Comparison of ENCODE assay signal across 8 mouse cellular contexts in the genomic region with DNA sequence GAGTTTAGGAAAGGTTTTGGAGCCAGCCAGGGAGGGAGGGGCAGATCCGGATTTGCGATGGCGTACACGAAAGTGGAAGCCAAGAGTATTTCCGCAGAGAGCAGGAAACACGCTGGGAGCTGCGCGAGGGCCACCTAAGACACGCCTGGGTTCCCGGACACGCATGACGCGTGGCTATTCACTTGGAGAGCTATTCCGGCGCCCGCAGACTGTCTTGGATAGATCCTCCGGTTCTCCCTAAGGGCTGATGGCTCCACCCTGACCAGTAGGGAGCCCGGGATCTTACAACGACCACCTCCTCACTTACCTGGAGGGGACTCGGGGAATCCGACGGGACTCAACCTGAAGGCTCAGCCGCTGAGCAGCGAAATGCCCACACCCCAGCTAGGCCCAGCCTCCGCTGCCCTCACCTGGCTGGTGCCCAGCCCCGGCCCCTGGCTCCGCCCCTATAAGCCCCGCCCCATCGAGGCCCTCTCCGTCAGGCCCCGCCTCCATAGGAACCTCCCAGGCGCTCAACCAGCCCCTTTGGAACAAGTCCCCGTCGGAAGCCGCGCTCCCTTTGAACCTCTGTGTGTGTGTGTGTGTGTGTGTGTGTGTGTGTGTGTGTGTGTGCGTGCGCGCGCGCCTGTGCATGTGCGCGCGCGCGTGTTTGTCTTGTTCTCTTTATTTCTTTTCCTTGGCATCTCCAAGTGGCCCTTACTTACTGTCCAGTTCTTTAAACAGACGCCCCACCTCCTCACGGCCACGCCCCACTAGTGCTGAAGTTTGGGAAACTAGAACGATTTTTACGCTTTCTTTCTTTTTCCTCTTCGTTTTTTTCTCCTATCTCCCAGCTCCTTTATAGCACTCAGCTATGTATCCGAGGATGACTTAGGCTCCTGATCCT. TPM values are rescaled to one million over a fixed set of nuclear protein-coding genes. Genes with fewer than 3 reads are reported as not detected.
DNase-seq lines count a peak whose midpoint lies in the region; ATAC-seq and TF ChIP-seq lines count a peak whose summit lies in the region.

No protein-coding gene starts in this region.

- no peak overlapping the region for H3K27ac ChIP-seq in ES-E14 (ENCODE audit: insufficient read depth, low read depth, low read length, poor library complexity, severe bottlenecking)
- H3K27ac ChIP-seq in forebrain, embryonic 15.5 days (replicated peaks) = no peak overlapping the region
- H3K27ac ChIP-seq in lung, embryonic 16.5 days (ENCODE audit: low read length) = peak overlapping the region; percentile 60

- peak overlapping the region; percentile 69 for H3K4me2 ChIP-seq in forebrain, embryonic 15.5 days (replicated peaks)
- peak overlapping the region; percentile 69 for H3K4me2 ChIP-seq in lung, embryonic 16.5 days (ENCODE audit: low read depth, low read length)

- peak overlapping the region; percentile 72 to 86 for H3K4me3 ChIP-seq in ES-E14 (ENCODE audit: insufficient read depth in 1 of 2, low read depth in 1 of 2, low read length in 2 of 2, poor library complexity in 1 of 2, severe bottlenecking in 1 of 2)
- peak overlapping the region; percentile 52 for H3K4me3 ChIP-seq in forebrain, embryonic 15.5 days
- peak overlapping the region; percentile 65 for H3K4me3 ChIP-seq in lung, embryonic 16.5 days (ENCODE audit: low read length)

- peak overlapping the region; percentile 46 for H3K9ac ChIP-seq in ES-E14 (ENCODE audit: insufficient read depth, low read depth, low read length, poor library complexity, severe bottlenecking)
- H3K9ac ChIP-seq in forebrain, embryonic 15.5 days (replicated peaks) = peak overlapping the region; percentile 45
- H3K9ac ChIP-seq in lung, embryonic 16.5 days (ENCODE audit: low read length) = peak overlapping the region; percentile 71

- H3K36me3 ChIP-seq in ES-E14 (ENCODE audit: control insufficient read depth, insufficient read depth, low read length, poor library complexity, severe bottlenecking) = no peaks in the 10 kb centered on the region
- H3K36me3 ChIP-seq in forebrain, embryonic 15.5 days = no peaks in the 10 kb centered on the region
- H3K36me3 ChIP-seq in lung, embryonic 16.5 days (ENCODE audit: control insufficient read depth, insufficient read depth, low read length) = no peaks in the 10 kb centered on the region

- H3K9me3 ChIP-seq in ES-E14 (ENCODE audit: control insufficient read depth, insufficient read depth, low read depth, low read length) = no peaks in the 10 kb centered on the region
- no peaks in the 10 kb centered on the region for H3K9me3 ChIP-seq in forebrain, embryonic 15.5 days
- H3K9me3 ChIP-seq in lung, embryonic 16.5 days (ENCODE audit: control insufficient read depth, low read length) = no peaks in the 10 kb centered on the region

- peak; percentile 69 for DNase-seq in ES-E14 (ENCODE audit: low read depth, low spot score)
- peak; percentile 84 for DNase-seq in cerebellum, adult 11 months
- DNase-seq in heart, postnatal 4 days = peak; percentile 88
- peak; percentile 49 to 51 for DNase-seq in layer of hippocampus, adult 8-10 months (ENCODE audit: low spot score in 2 of 2)
- peak; percentile 81 for DNase-seq in ovary, adult 18-20 months (ENCODE audit: low spot score)
- peak; percentile 88 for DNase-seq in thymus, postnatal 0 days (ENCODE audit: low spot score)

- WGBS in forebrain, embryonic 15.5 days = under 1% methylated on average over 52 of the region's 53 CpGs
- WGBS in lung, embryonic 16.5 days = under 1% methylated on average over 46 of the region's 53 CpGs

- peak; percentile 62 for ATAC-seq in forebrain, embryonic 15.5 days (replicated peaks)
- ATAC-seq in lung, embryonic 16.5 days (ENCODE audit: low read depth) = peak; percentile 90

- H3K27me3 ChIP-seq in forebrain, embryonic 15.5 days = peaks cover 15% of the 10 kb centered on the region; the same call in 1 of the 2 replicates
- no peaks in the 10 kb centered on the region for H3K27me3 ChIP-seq in lung, embryonic 16.5 days (ENCODE audit: control insufficient read depth, insufficient read depth, low read depth, low read length)

- peaks cover 5 to 25% of the 10 kb centered on the region in 2 experiments; a peak in 3 of 4 replicates for H3K4me1 ChIP-seq in ES-E14 (ENCODE audit: control insufficient read depth in 2 of 2, insufficient read depth in 2 of 2, low read length in 2 of 2, poor library complexity in 1 of 2)
- H3K4me1 ChIP-seq in forebrain, embryonic 15.5 days = peaks cover 17% of the 10 kb centered on the region
- H3K4me1 ChIP-seq in lung, embryonic 16.5 days (replicated peaks; ENCODE audit: control insufficient read depth, insufficient read depth, low read length) = peaks cover 5% of the 10 kb centered on the region; the same call in 1 of the 2 replicates

- in situ Hi-C loops in ES-E14 (cut with MboI; ENCODE audit: low sequenced_read_pairs in 2 of 2, unreplicated experiment in 2 of 2) = no loop called here

TF ChIP-seq in ES-E14, 5 proteins besides CTCF, POLR2A, EP300 and RAD21:
- TF ChIP-seq ZNF384 (IDR thresholded peaks at IDR 0.05; ENCODE audit: low read depth, low read length) (no peak), ZC3H11A (IDR thresholded peaks at IDR 0.05; ENCODE audit: borderline replicate concordance, low read depth, low read length) (no peak), MAFK (IDR thresholded peaks at IDR 0.05; ENCODE audit: insufficient read depth, low read depth, low read length) (no peak), HCFC1 (IDR thresholded peaks at IDR 0.05; ENCODE audit: borderline replicate concordance, insufficient read depth, low read length) (no peak), CHD2 (IDR thresholded peaks at IDR 0.05; ENCODE audit: low read depth, low read length) (no peak)

RNA-seq across cellular contexts. Expression of gene Vav1, which starts 3.5 kb away (rescaled TPM):
- 1.1 and 1.3 TPM in 2 replicates for total RNA-seq in ES-E14 (2012; rRNA removed)
- polyA plus RNA-seq in forebrain, embryonic 15.5 days (2015; fragmentation: Nextera tagmentation; extraction: Ambion mirVana) = 1.2 and 1.5 TPM in 2 replicates
- 1 to 10 TPM; 1.0 to 1.4 TPM for total RNA-seq in heart, postnatal 4 days (2021)
- 10 to 100 TPM in 2 of 4 experiments, 1 to 10 TPM in 2; 3.3 to 17.4 (median 10.0) TPM for total RNA-seq in layer of hippocampus, adult 8-10 months (2022)
- polyA plus RNA-seq in lung, embryonic 16.5 days (2015; fragmentation: Nextera tagmentation; extraction: Ambion mirVana) = 3.9 and 6.4 TPM in 2 replicates
- 131 and 133 TPM in 2 replicates for polyA plus RNA-seq in thymus, postnatal 0 days (2015; fragmentation: Nextera tagmentation; extraction: Ambion mirVana)

RNA-seq across cellular contexts. Expression of gene Trip10, which starts 26.1 kb away (rescaled TPM):
- 40.6 and 45.5 TPM in 2 replicates for total RNA-seq in ES-E14 (2012; rRNA removed)
- polyA plus RNA-seq in forebrain, embryonic 15.5 days (2015; fragmentation: Nextera tagmentation; extraction: Ambion mirVana) = 12.4 and 15.4 TPM in 2 replicates
- total RNA-seq in heart, postnatal 4 days (2021) = 10 to 100 TPM; 45.6 to 46.9 TPM
- 10 to 100 TPM in 3 of 4 experiments, 1 to 10 TPM in 1; 8.1 to 12.3 (median 11.6) TPM for total RNA-seq in layer of hippocampus, adult 8-10 months (2022)
- polyA plus RNA-seq in lung, embryonic 16.5 days (2015; fragmentation: Nextera tagmentation; extraction: Ambion mirVana) = 53.1 and 54.1 TPM in 2 replicates
- 15.7 and 18.2 TPM in 2 replicates for polyA plus RNA-seq in thymus, postnatal 0 days (2015; fragmentation: Nextera tagmentation; extraction: Ambion mirVana)

RNA-seq across cellular contexts. Expression of gene Gpr108, which starts 27.1 kb away (rescaled TPM):
- 25.0 and 32.8 TPM in 2 replicates for total RNA-seq in ES-E14 (2012; rRNA removed)
- polyA plus RNA-seq in forebrain, embryonic 15.5 days (2015; fragmentation: Nextera tagmentation; extraction: Ambion mirVana) = 17.0 and 17.7 TPM in 2 replicates
- total RNA-seq in heart, postnatal 4 days (2021) = 10 to 100 TPM; 19.5 to 20.4 TPM
- total RNA-seq in layer of hippocampus, adult 8-10 months (2022) = 10 to 100 TPM; 25.7 to 28.6 (median 28.3) TPM
- polyA plus RNA-seq in lung, embryonic 16.5 days (2015; fragmentation: Nextera tagmentation; extraction: Ambion mirVana) = 41.0 and 44.2 TPM in 2 replicates
- 37.3 and 40.0 TPM in 2 replicates for polyA plus RNA-seq in thymus, postnatal 0 days (2015; fragmentation: Nextera tagmentation; extraction: Ambion mirVana)

RNA-seq across cellular contexts. Expression of gene C3, which starts 47.4 kb away (rescaled TPM):
- total RNA-seq in ES-E14 (2012; rRNA removed) = 0.22 and 0.37 TPM in 2 replicates
- 0.59 and 0.93 TPM in 2 replicates for polyA plus RNA-seq in forebrain, embryonic 15.5 days (2015; fragmentation: Nextera tagmentation; extraction: Ambion mirVana)
- 10 to 100 TPM; 60.1 to 79.6 TPM for total RNA-seq in heart, postnatal 4 days (2021)
- 10 to 100 TPM in 2 of 4 experiments, 1 to 10 TPM in 2; 2.2 to 19.0 (median 8.9) TPM for total RNA-seq in layer of hippocampus, adult 8-10 months (2022)
- 3.2 and 8.4 TPM in 2 replicates for polyA plus RNA-seq in lung, embryonic 16.5 days (2015; fragmentation: Nextera tagmentation; extraction: Ambion mirVana)
- 5.0 and 5.4 TPM in 2 replicates for polyA plus RNA-seq in thymus, postnatal 0 days (2015; fragmentation: Nextera tagmentation; extraction: Ambion mirVana)
